Mouse (Mus musculus): ENCODE results near the gene Igf1r. TPM values are rescaled to one million over a fixed set of nuclear protein-coding genes. Genes with fewer than 3 reads are reported as not detected.

Igf1r gene
- total RNA-seq, 2 experiments from 2014 or later: 13.5 to 17.1 TPM

- ATAC-seq (replicated peaks; ENCODE audit: low FRiP score, poor library complexity, severe bottlenecking): no peak
Measured at GRCm38 (mm10) chr7:67954591-67955185, 2.1 kb downstream of the Igf1r start.

GRCm38 (mm10) chr7:67955276-67955675 is 2.6 kb downstream of the Igf1r start:
- no peak for ATAC-seq (replicated peaks; ENCODE audit: low FRiP score, poor library complexity, severe bottlenecking)

DNA sequence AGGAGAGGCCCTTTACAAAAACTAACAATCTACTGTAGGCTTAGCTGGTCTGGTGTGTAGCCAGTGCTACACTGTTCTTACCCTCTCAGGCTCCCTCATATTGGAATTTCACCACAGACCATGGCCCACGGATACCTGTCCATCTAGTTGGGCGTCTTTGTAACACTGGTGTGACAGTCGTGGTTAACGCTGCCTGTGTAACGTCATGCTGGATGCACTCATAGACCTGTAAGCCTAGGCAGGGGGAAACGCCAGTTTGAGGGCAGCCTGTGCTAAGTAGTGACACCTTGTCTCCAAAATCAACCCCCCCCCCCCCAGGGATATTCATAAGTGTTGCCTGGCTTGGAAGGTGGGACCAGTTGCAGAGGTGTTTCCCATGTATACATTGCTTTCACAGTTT is 4.7 kb downstream of the Igf1r start:
- no peak for ATAC-seq (replicated peaks; ENCODE audit: low FRiP score, poor library complexity, severe bottlenecking)

- ATAC-seq (replicated peaks; ENCODE audit: low FRiP score, poor library complexity, severe bottlenecking): no peak
Measured at GRCm38 (mm10) chr7:67958045-67958444, 5.4 kb downstream of the Igf1r start.

- ATAC-seq (replicated peaks; ENCODE audit: low FRiP score, poor library complexity, severe bottlenecking): no peak
Measured at GRCm38 (mm10) chr7:67960701-67961100, 8.1 kb downstream of the Igf1r start.

GRCm38 (mm10) chr7:67961567-67962267 is 9.1 kb downstream of the Igf1r start:
- ATAC-seq (replicated peaks; ENCODE audit: low FRiP score, poor library complexity, severe bottlenecking): peak; percentile 84

DNA sequence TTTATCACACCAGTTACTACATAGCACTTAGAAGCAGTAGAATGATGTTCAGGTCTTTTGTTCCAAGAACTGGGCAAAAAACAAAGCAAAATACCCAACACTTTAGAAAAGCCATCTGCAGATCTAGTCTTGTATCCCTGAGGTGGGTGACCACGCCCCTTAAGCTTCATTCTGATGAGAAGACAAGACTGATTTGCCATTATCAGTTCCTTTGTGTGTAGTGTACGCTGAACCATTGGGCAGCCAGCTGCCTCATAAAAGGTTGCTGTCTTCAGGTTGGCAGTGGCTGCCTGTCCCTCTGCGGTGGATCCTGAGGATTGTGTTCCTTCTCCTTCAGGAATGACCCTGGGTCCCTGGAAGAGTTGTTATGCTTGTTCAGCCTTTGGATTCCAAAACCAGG is 11.1 kb downstream of the Igf1r start:
- no peak for ATAC-seq (replicated peaks; ENCODE audit: low FRiP score, poor library complexity, severe bottlenecking)

- ATAC-seq (replicated peaks; ENCODE audit: low FRiP score, poor library complexity, severe bottlenecking): no peak
Measured at GRCm38 (mm10) chr7:67968394-67968793, 15.8 kb downstream of the Igf1r start.

DNA sequence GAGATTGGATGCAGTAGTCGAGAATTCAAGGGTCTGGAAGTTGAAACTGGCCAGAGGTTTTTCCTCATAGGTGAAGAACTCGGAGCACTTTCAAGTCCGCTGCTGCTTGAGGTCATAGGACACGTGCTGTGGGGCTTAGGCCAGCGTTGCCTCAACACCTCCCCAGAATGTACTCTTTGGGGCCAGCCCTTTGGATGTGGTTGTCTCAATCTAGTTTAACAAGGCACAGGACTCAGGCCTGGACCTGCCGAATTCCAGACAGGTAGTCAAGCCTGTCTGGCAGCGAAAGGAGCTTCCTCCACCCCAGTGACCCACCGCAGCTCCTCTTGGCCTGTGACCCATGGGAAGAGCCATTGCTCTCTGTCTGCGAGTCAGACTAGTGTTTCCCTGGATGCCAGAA is 16.4 kb downstream of the Igf1r start:
- no peak for ATAC-seq (replicated peaks; ENCODE audit: low FRiP score, poor library complexity, severe bottlenecking)

- ATAC-seq (replicated peaks; ENCODE audit: low FRiP score, poor library complexity, severe bottlenecking): peak; percentile 91
Measured at GRCm38 (mm10) chr7:67973180-67974014, 20.8 kb downstream of the Igf1r start.

DNA sequence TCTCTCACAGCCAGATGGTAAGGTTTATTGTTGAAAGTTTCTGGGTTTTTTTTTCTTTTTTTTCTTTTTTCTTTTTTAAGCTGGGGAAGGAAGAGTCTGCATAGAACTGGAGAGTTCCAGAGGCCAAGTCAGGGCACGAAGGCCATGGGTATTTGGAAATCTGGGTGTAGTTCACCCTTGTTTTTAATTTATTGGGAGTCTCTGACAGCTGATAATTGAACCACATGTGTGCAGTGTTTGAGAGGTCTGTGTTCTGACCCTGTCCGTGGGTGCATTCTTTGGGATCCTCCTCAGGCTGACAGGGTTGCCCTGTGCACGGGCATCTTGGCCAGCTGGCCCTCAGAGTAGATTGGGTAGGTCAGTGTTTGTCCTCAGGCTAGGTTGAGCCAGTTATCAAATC is 29.3 kb downstream of the Igf1r start:
- ATAC-seq (replicated peaks; ENCODE audit: low FRiP score, poor library complexity, severe bottlenecking): no peak

- ATAC-seq (replicated peaks; ENCODE audit: low FRiP score, poor library complexity, severe bottlenecking): no peak
Measured at GRCm38 (mm10) chr7:67982809-67983208, 30.2 kb downstream of the Igf1r start.

- ATAC-seq (replicated peaks; ENCODE audit: low FRiP score, poor library complexity, severe bottlenecking): no peak
Measured at GRCm38 (mm10) chr7:67983451-67983850, 30.8 kb downstream of the Igf1r start.

GRCm38 (mm10) chr7:67985003-67985416 is 32.4 kb downstream of the Igf1r start:
- 0 out of 2 replicates have a peak, but pooled peaks have one; percentile 22 for ATAC-seq (replicated peaks; ENCODE audit: low FRiP score, poor library complexity, severe bottlenecking)

- no peak for ATAC-seq (replicated peaks; ENCODE audit: low FRiP score, poor library complexity, severe bottlenecking)
Measured at GRCm38 (mm10) chr7:67985511-67985910, 32.9 kb downstream of the Igf1r start.

DNA sequence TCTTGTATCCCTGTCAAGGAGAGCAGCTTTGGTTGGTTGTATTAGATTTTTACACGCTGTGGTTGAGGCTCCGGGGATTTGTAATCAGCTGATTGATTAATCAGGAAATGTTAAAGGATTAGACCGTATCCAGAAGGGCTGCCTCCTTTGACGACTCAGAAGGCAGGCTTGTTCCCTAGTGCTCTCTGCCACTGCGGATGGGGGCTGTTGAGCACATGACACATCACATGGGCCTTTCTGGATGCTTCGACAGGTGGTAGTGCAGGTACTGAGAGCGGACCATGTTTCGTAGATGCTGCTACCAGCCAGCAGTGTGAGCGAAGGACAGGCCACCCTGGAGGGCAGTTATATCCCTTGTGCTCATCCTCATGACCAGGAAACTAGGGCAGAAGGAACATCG is 33.6 kb downstream of the Igf1r start:
- ATAC-seq (replicated peaks; ENCODE audit: low FRiP score, poor library complexity, severe bottlenecking): no peak

DNA sequence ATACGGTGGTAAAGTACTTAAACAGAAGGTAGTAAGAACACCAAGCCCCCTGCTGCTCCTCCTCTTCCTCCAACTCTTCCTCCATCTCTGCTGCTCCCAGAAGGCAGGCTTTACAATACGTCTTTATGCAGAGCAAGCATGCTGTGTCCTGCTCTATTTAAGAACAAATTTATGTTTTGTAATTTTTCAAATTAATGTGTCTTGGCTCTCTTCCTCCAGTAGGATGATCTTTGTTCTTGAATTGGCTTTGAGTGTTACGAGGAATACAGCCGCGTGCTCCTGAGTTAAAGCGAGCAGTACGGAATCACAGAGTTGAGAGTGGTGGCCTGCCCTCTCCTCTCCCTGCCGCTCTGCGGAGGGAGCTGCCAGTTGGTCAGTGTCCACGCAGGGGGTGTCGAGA is 34.2 kb downstream of the Igf1r start:
- ATAC-seq (replicated peaks; ENCODE audit: low FRiP score, poor library complexity, severe bottlenecking): no peak

DNA sequence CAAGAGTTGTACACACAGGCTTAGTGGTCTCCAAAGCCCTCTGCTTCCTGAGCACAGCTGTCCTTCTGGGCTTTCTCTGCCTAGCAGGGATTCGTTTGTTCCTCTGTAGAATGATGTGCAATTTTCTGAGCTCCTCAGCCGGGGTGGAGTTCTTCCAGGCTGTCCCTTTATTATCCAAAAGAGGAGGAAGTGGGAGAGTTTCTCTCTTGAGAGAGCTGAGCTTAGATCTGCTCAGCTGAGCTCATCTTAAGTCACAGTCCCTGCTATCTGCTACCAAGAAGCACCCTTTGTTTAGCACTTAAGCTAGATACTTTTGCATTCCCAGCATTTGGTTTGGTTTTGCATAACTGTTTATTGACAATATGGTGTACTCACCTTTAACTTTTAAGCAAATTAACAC is 36.7 kb downstream of the Igf1r start:
- ATAC-seq (replicated peaks; ENCODE audit: low FRiP score, poor library complexity, severe bottlenecking): no peak

DNA sequence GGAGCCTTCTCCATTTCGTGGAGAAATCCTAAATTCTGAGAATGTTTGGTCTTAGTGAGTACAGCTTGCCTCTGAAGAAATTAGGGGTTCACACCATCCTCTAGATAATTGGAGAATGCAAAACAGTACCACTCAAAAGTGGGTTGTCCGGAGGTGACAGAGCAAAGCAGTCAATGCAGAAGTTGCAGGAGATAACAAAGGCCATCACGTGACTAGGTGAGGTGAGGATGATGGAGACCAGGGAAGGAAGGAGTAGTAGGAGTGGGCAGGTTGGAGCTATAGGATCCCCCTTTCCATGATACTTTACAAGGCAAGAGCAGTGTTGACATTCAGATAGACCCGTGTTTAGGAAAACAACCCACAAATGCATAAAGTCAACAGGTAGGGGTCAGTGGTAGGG is 41.0 kb downstream of the Igf1r start:
- no peak for ATAC-seq (replicated peaks; ENCODE audit: low FRiP score, poor library complexity, severe bottlenecking)

DNA sequence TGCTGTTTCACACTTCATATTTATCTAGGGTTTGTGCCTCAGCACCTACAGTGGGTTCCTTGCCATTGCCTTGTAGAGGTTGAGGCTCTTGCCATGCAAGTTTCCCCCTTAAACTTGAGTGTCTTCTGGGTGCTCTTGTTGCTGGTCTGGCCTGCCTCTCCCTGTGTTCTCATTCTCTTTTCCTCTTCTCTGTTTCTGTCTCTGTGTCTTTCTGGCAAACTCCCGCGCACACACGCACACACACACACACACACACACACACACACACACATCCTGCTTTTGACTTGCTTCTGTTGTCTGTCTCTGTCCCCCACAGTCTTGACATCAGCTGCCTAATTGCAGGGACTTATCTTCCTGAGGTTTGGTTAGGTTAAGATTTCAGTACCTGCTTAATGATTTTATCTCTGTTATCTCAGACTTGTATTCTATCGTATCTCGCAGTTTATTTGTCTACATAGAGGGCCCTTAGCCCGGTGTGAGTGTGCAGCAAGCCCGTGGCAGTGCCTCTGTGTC is 41.8 kb downstream of the Igf1r start:
- ATAC-seq (replicated peaks; ENCODE audit: low FRiP score, poor library complexity, severe bottlenecking): no peak

GRCm38 (mm10) chr7:67995276-67995675 is 42.6 kb downstream of the Igf1r start:
- 0 out of 2 replicates have a peak, but pooled peaks have one; percentile 40 for ATAC-seq (replicated peaks; ENCODE audit: low FRiP score, poor library complexity, severe bottlenecking)
